Mouse (Mus musculus) erythroblast, embryonic 14.5 days (primary cell): ENCODE measurements around the gene Celsr2. TPM values are rescaled to one million over a fixed set of nuclear protein-coding genes. Genes with fewer than 3 reads are reported as not detected.

Experiments used
- H3K27me3 ChIP-seq: 2 replicates; pipeline ENCODE4 v1.6.1; 2012; ENCODE audit warnings: inconsistent platforms; ENCODE audit not compliant: control insufficient read depth
- H3K36me3 ChIP-seq: 2 replicates; pipeline ENCODE4 v1.6.1; 2012; ENCODE audit warnings: mild to moderate bottlenecking, inconsistent platforms; ENCODE audit not compliant: control insufficient read depth
- H3K4me1 ChIP-seq: 2 replicates; pipeline ENCODE4 v1.6.1; 2012; ENCODE audit warnings: inconsistent platforms; ENCODE audit not compliant: control insufficient read depth
- H3K4me3 ChIP-seq: replicated peaks from 2 replicates; pipeline ENCODE3; 2012; ENCODE audit warnings: moderate library complexity, mild to moderate bottlenecking, inconsistent platforms
- H3K9me3 ChIP-seq: 2 replicates; pipeline ENCODE4 v1.6.1; 2012; ENCODE audit warnings: low read length, inconsistent platforms, mixed read lengths; ENCODE audit not compliant: control insufficient read depth
- GATA1 ChIP-seq: IDR thresholded peaks from 2 replicates; pipeline ENCODE4 v1.6.1; 2012; ENCODE audit warnings: low read length, inconsistent platforms, mixed read lengths
- TAL1 ChIP-seq: IDR thresholded peaks from 3 replicates; pipeline ENCODE4 v1.6.1; 2012; ENCODE audit warnings: low read length, inconsistent platforms, mixed read lengths
- polyA plus RNA-seq: library from polyadenylated mRNA; stranded (reverse); fragments of >175 nt; gene quantifications from 2 replicates; pipeline ENCODE4 v1.2.3, GENCODE M21; 2012

Gene Celsr2
- polyA plus RNA-seq, 1 experiment, result 0.15 TPM

- H3K4me3 ChIP-seq, result no peak overlapping the region
- no peaks in the 10 kb centered on the region; the same call in 1 of the 2 replicates for H3K27me3 ChIP-seq
- TF ChIP-seq GATA1 (no peak), TAL1 (no peak)
- H3K36me3 ChIP-seq, result no peaks in the 10 kb centered on the region
- H3K4me1 ChIP-seq, result peaks cover 5% of the 10 kb centered on the region
- no peaks in the 10 kb centered on the region for H3K9me3 ChIP-seq
Measured at GRCm38 (mm10) chr3:108405536-108406305, 9.6 kb downstream of the Celsr2 start.

- H3K36me3 ChIP-seq, result no peaks in the 10 kb centered on the region
- no peak overlapping the region for H3K4me3 ChIP-seq
- H3K4me1 ChIP-seq, result peaks cover 5% of the 10 kb centered on the region
- no peaks in the 10 kb centered on the region; the same call in 1 of the 2 replicates for H3K27me3 ChIP-seq
- TF ChIP-seq GATA1, result no peak
- no peak for TF ChIP-seq TAL1
- no peaks in the 10 kb centered on the region for H3K9me3 ChIP-seq
Measured at GRCm38 (mm10) chr3:108402528-108402920, 12.8 kb downstream of the Celsr2 start.

GRCm38 (mm10) chr3:108401692-108402527, 13.4 kb downstream of the Celsr2 start:
- TF ChIP-seq GATA1, result no peak
- no peak for TF ChIP-seq TAL1
- H3K4me1 ChIP-seq, result peaks cover 5% of the 10 kb centered on the region
- no peaks in the 10 kb centered on the region for H3K36me3 ChIP-seq
- no peaks in the 10 kb centered on the region for H3K9me3 ChIP-seq
- no peak overlapping the region for H3K4me3 ChIP-seq
- H3K27me3 ChIP-seq, result no peaks in the 10 kb centered on the region; the same call in 1 of the 2 replicates

GRCm38 (mm10) chr3:108400442-108400841, 14.9 kb downstream of the Celsr2 start:
- Histone ChIP-seq H3K27me3 (no peaks in the 10 kb centered on the region; the same call in 1 of the 2 replicates), H3K9me3 (no peaks in the 10 kb centered on the region), H3K4me3 (no peak overlapping the region), H3K4me1 (peaks cover 5% of the 10 kb centered on the region), H3K36me3 (no peaks in the 10 kb centered on the region)
- TF ChIP-seq GATA1 (no peak), TAL1 (no peak)

- no peak for TF ChIP-seq GATA1
- no peak for TF ChIP-seq TAL1
- no peaks in the 10 kb centered on the region for H3K36me3 ChIP-seq
- no peaks in the 10 kb centered on the region for H3K9me3 ChIP-seq
- no peaks in the 10 kb centered on the region; the same call in 1 of the 2 replicates for H3K27me3 ChIP-seq
- H3K4me3 ChIP-seq, result no peak overlapping the region
- peaks cover 5% of the 10 kb centered on the region for H3K4me1 ChIP-seq
Measured at GRCm38 (mm10) chr3:108398281-108398680, 17.1 kb downstream of the Celsr2 start.

- no peak overlapping the region for H3K4me3 ChIP-seq
- H3K27me3 ChIP-seq, result no peaks in the 10 kb centered on the region
- peaks cover 5% of the 10 kb centered on the region for H3K36me3 ChIP-seq
- no peaks in the 10 kb centered on the region for H3K9me3 ChIP-seq
- peaks cover 10% of the 10 kb centered on the region for H3K4me1 ChIP-seq
- TF ChIP-seq TAL1 (no peak), GATA1 (no peak)
Measured at GRCm38 (mm10) chr3:108392793-108393192, 22.6 kb downstream of the Celsr2 start.

- H3K36me3 ChIP-seq, result peaks cover 10% of the 10 kb centered on the region
- H3K4me3 ChIP-seq, result no peak overlapping the region
- no peaks in the 10 kb centered on the region for H3K9me3 ChIP-seq
- no peak for TF ChIP-seq GATA1
- no peak for TF ChIP-seq TAL1
- H3K27me3 ChIP-seq, result no peaks in the 10 kb centered on the region
- H3K4me1 ChIP-seq, result peaks cover 10% of the 10 kb centered on the region
Measured at GRCm38 (mm10) chr3:108392299-108392698, 23.1 kb downstream of the Celsr2 start.

GRCm38 (mm10) chr3:108389111-108389545, 26.2 kb downstream of the Celsr2 start:
- H3K27me3 ChIP-seq, result no peaks in the 10 kb centered on the region
- peaks cover 38% of the 10 kb centered on the region for H3K36me3 ChIP-seq
- H3K9me3 ChIP-seq, result no peaks in the 10 kb centered on the region
- TF ChIP-seq GATA1, result no peak
- no peak for TF ChIP-seq TAL1
- H3K4me1 ChIP-seq, result peaks cover 29% of the 10 kb centered on the region
- no peak overlapping the region for H3K4me3 ChIP-seq

- H3K36me3 ChIP-seq, result peaks cover 38% of the 10 kb centered on the region
- no peaks in the 10 kb centered on the region for H3K27me3 ChIP-seq
- H3K4me1 ChIP-seq, result peaks cover 53% of the 10 kb centered on the region
- no peak overlapping the region for H3K4me3 ChIP-seq
- no peak for TF ChIP-seq GATA1
- no peak for TF ChIP-seq TAL1
- H3K9me3 ChIP-seq, result no peaks in the 10 kb centered on the region
Measured at GRCm38 (mm10) chr3:108386186-108386585, 29.2 kb downstream of the Celsr2 start.
